Mouse (Mus musculus) hindlimb bud, embryonic 11.5 days (tissue): ENCODE data around the gene Prkcsh.

Source experiments
- DNase-seq: peaks from one replicate; pipeline ENCODE4 v3.0.0-alpha.2; 2012; ENCODE audit warnings: low read depth, low spot score; ENCODE audit errors: extremely low spot score

The Prkcsh gene

GRCm38 (mm10) chr9:21983911-21984310 lies 18.7 kb upstream of the Prkcsh start:
- no peak for DNase-seq

GRCm38 (mm10) chr9:21987592-21988342 lies 14.8 kb upstream of the Prkcsh start:
- DNase-seq = no peak

DNA sequence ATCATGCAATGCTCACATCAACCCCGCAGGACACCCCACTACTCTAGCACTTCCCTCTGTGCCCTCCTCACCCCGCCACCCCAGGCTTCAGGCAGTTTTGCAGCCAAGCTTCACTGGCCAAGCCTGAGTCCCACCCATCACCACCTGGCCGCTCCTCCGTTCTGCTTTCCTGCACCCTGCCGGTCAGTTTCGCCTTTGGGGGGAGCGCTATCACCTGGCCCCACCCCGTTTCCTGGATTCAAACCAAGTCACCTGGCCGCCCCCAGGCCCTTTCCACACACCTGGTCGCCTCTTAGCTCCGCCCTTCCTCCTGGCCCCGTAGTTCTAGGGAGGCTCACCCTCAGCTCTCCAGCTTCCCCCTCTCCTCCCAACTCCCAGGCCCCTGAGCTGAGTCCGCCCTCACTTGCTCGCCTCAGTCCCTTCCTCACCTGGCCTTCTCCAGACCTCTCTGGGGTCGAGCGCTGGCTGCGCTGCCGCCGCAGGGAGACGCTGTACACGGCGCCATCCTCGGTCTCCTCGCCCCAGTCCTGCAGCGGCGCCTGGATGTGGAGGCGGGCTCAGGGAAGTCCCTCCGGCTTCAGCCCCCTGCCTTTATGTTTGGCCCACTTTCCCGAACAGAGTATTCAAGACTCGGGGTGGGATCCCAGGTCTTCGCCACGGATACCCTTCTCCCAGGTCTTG lies 14.0 kb upstream of the Prkcsh start:
- DNase-seq = no peak

DNA sequence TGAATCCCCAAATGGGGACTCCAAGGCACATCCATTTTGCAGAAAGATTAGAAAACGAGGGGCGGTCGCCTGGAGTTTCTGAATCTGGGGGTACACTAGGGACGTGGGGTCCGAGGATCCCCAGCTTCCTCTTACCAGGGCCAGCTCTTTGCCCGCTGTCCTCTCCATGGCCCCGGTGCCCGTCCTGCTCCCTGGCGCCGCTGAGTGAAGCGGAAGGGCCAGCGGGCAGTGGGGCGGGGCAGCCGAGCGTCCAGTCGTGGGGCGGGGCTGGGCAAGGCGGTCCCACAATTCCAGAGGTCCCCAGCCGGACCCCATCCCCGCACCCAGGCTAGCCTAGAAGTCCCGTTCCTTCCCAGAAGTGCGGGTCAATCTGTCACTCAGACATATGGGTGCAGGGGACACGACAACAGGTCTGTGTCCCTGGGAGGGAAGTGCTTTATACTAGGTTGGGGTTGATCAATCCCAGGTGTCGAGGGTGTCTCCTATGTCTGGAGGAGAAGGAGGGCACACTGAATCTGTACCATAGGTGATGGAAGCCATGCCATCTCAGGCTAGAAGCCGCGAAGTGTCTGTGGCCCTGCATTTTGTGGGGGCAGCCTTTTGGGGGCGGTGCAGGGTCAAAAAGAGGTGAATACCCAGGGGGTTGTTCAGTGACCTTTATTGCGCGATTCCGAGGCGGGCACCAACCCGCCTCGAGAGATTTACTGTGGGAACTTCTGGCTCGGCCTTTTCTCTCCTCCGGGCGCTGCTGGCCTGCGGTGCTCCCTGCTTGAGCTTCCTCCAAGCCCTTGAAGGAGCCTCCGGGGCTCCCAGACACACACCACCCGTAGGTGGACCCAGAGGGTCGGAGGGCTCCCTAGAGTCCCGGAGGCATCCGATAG lies 13.1 kb upstream of the Prkcsh start, which contains the start of gene Rgl3:
TSS of gene Rgl3 (minus strand) at position 217 of the 881 bp plus-strand sequence.
- no peak for DNase-seq

DNA sequence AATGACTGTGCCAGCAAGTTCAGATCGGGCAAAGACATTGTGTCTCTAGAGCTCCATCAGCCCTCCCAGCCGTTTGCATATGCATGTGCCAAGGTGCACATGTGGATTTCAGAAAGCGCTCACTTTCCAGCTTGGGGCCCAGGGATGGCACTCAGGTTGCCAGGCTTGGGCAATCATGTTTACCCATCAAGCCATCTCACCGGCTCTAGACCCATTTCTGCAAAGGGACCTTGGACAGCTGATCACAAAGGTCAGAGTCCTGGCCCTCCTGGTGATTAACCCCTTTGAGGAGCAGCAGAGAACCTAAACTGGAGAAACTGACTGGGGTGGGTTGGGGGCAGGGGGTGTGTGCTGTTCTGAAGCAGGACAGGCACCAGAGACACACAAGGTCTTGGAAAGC lies 10.4 kb upstream of the Prkcsh start:
- no peak for DNase-seq

DNA sequence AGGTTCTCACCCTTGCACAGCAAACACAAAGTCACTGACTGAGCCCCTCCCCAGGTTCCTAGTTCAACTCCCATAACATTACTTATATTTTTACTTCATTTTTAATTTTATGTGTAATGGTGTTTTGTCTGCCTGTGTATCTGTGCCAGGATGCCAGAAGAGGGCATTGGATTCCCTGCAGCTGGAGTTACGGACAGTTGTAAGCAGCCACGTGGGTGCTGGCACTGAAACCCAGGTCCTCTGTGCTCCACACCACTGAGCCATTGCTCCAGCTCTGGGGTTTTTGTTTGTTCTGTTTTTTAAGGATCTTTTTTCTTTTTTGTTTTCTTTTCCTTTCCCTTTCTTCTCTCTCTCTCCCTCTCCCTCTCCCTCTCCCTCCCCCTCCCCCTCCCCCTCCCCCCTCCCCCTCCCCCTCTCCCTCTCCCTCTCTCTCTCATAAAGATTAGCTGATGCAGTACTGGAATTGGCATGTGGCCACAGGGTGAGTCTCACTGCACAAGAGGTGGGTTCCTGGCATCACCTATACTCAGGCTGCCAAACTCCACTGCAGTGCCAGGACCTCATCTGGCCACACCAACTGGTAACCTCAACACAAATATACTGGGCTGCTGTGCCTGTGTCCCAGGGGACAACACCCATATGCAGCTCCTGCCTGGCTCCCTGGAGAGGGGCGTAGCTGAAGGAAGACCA lies 6.3 kb upstream of the Prkcsh start:
- no peak for DNase-seq

- DNase-seq = no peak
Measured at GRCm38 (mm10) chr9:22000296-22000695, 2.3 kb upstream of the Prkcsh start.

GRCm38 (mm10) chr9:22001633-22002032 lies 973 bp upstream of the Prkcsh start:
- no peak for DNase-seq

DNA sequence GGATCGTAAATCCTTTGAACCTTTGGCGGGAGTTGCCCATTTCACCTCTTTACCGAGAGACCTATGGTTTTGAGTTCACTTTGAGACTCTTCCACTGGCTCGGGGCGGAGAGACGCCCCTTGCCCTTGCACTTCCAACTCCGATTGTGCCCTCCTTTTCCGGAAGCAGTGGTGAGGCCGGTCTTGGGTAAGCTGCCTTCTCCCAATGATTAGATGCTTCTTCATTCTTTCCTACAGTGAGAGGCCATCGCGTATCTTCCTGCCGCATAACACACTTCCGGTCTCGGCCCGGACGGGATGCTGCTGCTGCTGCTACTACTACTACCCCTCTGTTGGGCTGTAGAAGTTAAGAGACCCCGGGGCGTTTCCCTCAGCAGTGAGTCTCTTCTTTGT lies 553 bp downstream of the Prkcsh start:
- no peak for DNase-seq

DNA sequence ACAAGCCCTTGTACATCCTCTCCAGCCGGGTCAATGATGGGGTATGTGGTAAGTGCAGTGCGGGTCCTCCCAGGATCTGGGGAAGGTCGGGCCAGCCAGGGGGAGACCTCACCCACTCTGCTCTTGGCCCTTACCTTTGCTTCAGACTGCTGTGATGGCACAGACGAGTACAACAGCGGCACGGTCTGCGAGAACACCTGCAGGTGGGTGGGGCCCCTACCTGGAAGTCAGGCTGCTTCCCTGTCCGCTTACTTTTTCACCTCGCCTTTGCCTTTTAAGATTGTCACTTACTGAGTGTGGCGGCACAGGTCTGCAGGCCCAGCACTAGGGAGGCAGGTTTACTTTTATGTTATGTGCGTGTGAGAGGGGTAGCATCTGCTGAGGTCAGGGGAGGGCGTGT lies 1.9 kb downstream of the Prkcsh start:
- no peak for DNase-seq

GRCm38 (mm10) chr9:22011055-22011454 lies 8.4 kb downstream of the Prkcsh start:
- no peak for DNase-seq

DNA sequence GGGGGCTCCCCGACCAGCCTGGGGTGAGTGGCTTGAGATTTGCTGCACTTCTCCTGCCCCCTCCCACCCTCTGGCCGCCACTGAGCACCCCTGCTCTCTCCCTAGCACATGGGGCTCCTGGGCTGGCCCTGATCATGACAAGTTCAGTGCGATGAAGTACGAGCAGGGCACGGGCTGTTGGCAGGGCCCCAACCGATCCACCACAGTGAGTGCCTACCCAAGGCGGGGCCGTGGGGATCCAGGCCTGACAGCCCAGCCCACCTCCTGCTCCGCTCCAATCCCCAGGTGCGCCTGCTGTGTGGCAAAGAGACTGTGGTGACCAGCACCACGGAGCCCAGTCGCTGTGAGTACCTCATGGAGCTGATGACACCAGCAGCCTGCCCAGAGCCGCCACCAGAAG lies 10.1 kb downstream of the Prkcsh start:
- DNase-seq = no peak

- DNase-seq = no peak
Measured at GRCm38 (mm10) chr9:22016245-22016644, 13.6 kb downstream of the Prkcsh start.

- DNase-seq = no peak
Measured at GRCm38 (mm10) chr9:22017208-22017825, 14.7 kb downstream of the Prkcsh start.

GRCm38 (mm10) chr9:22024592-22024991 lies 22.0 kb downstream of the Prkcsh start:
- no peak for DNase-seq

DNA sequence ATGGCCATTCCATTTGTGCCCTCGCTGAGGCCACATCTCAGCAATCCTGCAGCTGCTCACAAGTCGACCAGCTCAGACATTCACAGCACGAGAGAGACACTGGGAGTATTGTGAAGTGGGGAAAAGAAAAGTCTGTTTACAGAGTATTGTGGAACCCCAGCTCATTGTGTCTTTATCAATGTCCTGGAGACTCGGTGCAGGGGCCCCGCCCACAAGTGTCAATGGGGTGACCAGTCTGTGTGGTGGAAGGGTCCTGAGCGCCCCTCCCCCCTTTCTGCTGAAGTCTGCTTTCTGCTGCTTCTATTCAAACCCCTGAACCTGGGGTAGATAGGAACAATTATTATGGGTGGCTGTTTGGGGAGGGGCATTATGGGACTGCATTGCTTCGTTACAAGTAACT lies 25.9 kb downstream of the Prkcsh start:
- DNase-seq = no peak

- DNase-seq = no peak
Measured at GRCm38 (mm10) chr9:22030386-22030785, 27.8 kb downstream of the Prkcsh start.

DNA sequence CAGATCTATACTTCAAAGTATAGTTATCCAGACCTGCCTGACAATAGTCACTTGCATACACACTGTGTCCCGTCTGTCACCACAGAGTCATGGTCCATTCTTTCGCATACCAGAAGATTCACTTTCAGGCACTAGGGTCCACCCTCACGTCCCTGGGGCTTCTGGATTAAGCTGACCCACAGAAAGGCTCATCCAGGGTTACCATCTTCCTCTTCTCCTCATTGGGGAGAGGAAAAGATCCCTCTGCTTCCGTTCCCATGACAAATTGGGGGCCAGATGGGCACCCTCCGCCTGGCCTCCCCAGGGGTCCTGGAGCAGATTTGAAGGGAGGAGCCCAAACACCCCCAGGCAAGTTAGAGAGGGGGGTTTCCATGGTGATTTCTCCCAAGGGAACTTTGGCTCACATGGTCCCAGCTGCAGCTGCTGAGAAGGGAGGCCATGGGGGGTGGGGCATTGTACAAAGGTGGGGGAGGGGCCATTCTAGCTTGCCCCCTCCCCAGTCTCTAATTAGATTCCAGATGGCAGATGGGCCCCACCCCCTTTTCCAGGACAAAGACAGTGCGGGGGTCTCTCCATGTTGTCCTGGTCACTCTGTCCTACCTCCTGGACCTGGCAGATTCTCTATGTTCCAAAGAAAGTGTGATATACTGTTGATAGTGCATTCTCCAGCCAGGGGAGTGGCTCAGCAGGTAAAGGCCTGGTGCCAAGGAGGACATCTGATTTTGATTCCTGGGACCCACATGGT lies 32.9 kb downstream of the Prkcsh start:
- no peak for DNase-seq

- DNase-seq = no peak
Measured at GRCm38 (mm10) chr9:22037826-22038225, 35.2 kb downstream of the Prkcsh start.

GRCm38 (mm10) chr9:22041832-22042231 lies 39.2 kb downstream of the Prkcsh start:
- no peak for DNase-seq
